Mouse (Mus musculus): ENCODE data around the gene Ncam2.

The Ncam2 gene

DNA sequence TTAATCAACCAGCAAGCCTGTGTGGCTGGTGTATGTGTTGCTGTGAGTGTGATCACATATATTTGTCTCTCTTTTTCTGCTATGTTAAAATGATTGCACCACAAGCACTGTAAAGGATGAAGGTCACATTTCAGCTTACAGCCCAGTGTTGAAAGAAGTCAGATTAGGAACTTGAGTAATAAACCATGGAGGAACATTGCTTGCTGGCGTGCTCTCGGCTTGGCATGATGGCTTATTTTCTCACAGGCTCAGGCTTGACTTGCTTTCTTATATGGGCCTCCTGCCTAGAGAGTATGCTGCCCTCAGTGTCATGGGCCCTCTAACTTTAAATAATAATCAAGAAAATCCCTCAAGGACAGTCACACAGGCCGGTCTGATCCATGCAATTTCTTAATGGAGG lies 449.8 kb downstream of the Ncam2 start:
- DNase-seq (ENCODE audit: low spot score in 2 of 2), result no peak

- DNase-seq (ENCODE audit: low spot score in 2 of 2), result no peak
Measured at GRCm38 (mm10) chr16:81651550-81651949, 451.1 kb downstream of the Ncam2 start.

DNA sequence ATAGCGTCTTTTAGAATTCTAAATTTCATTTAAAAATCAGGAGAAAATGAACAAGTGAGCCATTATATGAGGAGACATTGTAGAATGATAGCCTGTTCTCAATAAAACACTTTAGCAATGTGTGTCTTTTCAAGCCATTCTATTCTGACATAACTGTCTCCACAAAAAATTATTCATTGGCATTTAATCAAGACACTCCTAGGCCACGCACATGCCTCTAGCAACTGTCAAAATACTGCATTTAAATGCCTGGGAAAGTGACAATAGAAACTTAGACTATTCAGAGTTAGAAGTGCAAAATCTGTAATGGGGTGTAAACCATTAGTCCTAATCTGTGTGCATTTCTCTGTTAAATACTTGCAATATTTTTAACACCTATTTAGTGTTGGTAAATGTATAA lies 456.1 kb downstream of the Ncam2 start:
- no peak for DNase-seq (ENCODE audit: low spot score in 2 of 2)

DNA sequence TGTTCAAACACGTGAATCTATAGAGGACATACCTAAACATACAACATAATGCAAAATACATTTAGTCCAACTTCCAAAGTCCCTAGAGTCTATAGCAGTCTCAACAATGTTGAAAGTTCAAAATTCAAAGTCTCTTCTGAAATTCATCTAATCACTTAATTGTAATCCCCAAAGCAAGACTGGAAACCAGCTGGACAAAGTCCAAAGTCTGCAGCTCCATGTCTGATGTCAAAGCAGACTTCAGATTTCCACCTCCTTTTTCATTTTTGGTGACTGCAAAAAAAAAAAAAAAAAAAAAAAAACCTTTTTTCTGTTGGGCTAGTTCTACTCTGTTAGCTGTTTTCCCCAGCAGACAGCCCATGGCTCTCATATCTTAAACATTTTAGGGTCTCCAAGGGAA lies 473.4 kb downstream of the Ncam2 start:
- no peak for DNase-seq (ENCODE audit: low spot score in 2 of 2)

- DNase-seq (ENCODE audit: low spot score in 2 of 2), result no peak
Measured at GRCm38 (mm10) chr16:81675546-81675945, 475.0 kb downstream of the Ncam2 start.
